Mouse (Mus musculus): ENCODE results near the gene Olfr56.
"Not testable (repeated sequence)": the region's sequence is repeated elsewhere in the genome, so short reads cannot be mapped to it uniquely, and the experiment has no call there.

Gene Olfr56

DNA sequence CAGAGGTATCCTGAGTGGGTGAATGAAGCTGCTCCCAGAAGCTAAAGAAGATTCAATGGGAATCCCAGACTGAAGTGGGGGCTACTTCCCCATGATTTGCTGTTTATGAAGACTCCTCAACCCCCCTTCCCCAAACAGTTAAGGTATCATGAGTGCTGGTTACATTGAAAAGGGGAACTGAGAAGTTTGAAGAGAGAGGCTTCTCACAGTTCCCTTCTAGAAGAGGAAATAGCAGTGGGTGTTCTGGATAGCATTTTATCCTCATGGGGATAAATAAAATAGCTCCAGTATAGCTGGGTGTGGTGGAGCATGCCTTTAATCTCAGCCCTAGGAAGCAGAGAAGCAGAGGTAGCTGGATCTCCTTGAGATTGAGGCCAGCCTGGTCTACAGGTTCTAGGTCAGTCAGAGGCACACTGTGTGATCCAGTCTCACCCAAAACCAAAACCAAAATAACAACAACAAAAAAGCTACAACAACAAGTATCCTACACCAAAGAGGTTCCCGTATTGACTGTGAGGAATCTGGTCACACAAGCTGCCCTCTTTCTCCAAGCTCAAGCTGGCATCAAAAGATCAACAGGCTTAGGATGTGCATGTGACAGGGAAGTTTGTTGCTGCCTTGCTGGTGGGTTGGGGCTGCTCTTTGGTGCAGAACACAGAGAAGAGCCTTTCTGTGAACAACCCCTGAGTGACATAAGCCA, at the start of gene Olfr56:
TSS of gene Olfr56 (plus strand) at position 650 of the 700 bp plus-strand sequence.
- DNase-seq (ENCODE audit: low spot score in 2 of 2), result not testable (repeated sequence)

DNA sequence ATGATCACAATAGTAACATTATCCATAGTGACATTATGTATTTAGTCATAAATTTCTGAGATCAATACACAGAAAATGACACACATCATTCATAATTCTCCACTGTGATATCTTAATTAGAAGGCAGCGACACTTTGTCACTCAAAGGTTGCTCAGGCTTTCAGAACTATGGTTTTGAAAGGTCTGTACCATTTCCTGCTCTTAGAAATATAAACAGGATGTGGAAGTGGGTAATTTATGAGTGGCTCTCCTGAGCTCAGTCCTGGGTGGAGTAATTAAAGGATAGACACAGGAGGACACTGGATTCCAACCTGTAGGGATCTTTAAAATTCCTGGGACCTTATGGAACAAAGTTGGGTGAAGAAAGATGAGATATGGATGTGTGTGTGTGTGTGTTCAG, 45.3 kb upstream of the Olfr56 start:
- not testable (repeated sequence) for DNase-seq (ENCODE audit: low spot score in 2 of 2)

DNA sequence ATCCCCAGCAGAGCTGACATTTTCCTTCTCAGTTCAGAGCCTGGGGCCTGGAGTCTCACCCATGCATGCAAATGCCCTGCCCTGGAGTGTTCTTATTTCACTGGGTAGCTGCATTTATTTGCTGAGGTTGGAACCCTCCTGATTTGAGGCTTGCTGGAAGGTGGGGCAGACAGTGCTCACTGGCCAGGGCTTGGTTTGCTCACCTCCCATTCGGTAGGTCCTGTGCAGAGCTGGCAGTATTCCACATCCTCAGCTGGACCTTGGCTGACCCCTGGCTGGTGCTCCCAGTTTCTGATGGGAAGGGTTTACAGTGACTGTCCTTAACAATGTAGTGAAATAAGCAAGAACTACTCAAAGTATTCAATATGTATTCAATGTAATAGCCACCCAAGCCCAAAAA, 44.8 kb upstream of the Olfr56 start:
- not testable (repeated sequence) for DNase-seq (ENCODE audit: low spot score in 2 of 2)

DNA sequence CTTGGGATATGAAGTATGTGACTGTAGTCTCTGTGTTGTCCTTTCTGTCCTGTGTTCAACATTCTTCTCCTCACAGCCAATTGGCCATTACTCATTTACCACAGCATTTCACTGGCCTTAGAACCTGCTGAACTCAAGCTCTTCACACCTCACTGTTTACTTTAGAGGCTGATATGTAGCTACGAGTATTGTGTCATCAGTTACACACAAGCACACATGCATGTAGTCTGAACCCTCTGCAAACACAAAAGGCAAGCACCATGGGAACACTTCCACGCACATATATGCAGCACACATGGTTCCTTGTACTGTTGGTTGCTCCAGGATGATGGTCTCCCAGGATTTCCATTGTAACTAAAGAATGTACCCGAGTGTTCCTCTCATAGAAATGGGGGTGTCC, 43.4 kb upstream of the Olfr56 start:
- not testable (repeated sequence) for DNase-seq (ENCODE audit: low spot score in 2 of 2)

DNA sequence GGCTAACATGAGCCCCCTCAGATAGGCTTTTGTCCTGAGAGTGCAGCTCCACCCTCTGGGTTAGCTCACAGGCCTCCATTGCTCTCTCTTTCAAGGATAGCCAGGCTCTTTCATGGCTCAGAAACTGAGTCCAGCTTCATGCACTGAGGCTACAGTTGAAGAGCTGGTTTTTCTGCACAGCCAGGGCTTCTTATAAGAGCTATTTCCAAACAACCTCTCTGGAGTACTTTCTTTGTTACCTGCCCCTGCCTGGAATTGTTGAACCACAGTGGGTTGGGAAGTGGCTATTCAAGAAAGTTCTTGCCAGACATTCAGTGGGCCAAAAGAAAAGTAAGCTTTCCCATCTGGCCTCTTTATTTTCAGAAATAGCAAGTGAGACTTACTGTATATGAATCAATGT, 39.4 kb upstream of the Olfr56 start:
- DNase-seq (ENCODE audit: low spot score in 2 of 2), result not testable (repeated sequence)

DNA sequence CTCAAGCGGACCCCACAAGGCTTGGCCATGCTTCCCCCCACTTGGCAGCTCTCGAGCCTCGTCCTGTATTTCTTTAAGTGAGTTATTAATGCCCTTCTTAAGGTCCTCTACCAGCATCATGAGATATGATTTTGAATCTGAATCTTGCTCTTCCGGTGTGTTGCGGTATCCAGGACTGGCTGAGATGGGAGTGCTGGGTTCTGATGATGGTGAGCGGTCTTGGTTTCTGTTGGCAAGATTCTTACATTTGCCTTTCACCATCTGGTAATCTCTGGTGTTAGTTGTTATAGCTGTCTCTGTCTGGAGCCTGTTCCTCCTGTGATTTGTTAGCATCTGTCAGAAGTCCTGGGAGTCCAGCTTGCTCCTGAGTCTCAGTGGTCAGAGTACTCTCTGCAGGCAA, 32.6 kb upstream of the Olfr56 start, which contains the start of gene Psme2b:
TSS of gene Psme2b (minus strand) at position 101 of the 400 bp plus-strand sequence.
- DNase-seq (ENCODE audit: low spot score in 2 of 2), result not testable (repeated sequence)

DNA sequence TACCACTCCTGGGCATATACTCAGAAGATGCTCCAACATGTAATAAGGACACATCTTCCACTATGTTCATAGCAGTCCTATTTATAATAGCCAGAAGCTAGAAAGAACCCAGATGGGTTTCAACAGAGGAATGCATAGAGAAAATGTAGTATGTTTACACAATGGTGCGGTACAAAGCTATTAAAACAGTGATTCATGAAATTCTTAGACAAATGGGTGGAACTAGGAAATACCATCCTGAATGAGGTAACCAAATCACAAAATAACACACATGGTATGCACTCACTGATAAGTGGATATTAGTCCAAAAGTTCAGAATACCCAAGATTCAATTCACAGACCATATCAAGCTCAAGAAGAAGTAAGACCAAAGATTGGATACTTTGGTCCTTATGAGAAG, 4.0 kb upstream of the Olfr56 start:
- not testable (repeated sequence) for DNase-seq (ENCODE audit: low spot score in 2 of 2)

DNA sequence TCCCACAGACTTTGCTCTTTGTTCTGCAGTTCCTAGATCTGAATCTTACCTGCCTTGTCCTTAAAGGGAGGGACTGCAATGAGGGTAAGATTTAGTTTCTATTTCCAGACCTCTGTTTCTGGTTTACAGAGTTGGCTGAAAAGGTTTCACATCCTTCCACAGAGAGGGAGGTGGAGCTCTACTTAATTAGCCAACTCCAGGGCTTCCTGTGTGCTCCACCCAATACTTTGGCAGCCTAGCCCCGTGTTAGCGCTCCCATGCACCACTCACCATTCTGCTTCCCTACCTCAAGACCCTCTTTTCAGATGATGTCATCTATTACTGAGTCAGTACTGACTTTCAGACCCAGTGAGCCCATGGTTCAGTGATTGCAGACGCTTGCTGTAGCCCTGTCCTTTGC, 562 bp downstream of the Olfr56 start, which contains the start of gene 9930111J21Rik1:
TSS of gene 9930111J21Rik1 (minus strand) at position 148 of the 400 bp plus-strand sequence.
- DNase-seq (ENCODE audit: low spot score in 2 of 2), result not testable (repeated sequence)

DNA sequence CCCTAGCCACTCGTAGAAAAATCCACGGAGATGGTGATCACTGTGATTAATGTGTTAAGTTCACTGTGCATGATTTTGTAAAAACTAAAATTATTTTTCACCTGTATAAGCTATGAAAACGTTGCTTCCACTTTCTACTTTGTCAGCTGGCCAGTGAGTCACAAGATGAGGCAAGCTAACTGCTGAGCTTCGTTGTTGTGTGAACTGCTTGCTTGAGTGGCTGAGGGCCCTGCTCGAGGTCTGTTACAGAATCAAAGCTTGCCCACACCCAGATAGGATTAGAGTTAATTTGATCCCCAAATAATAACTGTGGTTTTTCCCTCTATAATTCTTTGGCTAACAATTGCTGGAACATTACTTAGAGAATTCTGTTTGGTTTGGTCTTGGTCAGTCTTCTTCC, 1.4 kb downstream of the Olfr56 start:
- not testable (repeated sequence) for DNase-seq (ENCODE audit: low spot score in 2 of 2)

DNA sequence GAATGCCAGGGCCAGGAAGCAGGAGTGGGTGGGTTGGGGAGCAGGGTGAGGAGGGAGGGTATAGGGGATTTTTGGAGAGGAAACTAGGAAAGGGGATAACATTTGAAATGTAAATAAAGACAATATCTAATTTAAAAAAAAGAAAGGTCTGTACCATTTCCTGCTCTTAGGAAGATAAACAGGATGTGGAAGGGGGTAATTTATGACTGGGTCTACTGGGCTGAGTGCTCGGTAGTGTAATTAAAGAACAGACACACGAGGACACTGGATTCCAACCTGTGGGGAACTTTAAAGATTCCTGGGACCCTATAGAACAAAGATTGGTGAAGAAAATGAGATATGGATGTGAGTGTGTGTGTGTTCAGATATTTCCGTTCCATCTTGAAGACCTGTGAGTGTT, 4.2 kb downstream of the Olfr56 start:
- not testable (repeated sequence) for DNase-seq (ENCODE audit: low spot score in 2 of 2)

DNA sequence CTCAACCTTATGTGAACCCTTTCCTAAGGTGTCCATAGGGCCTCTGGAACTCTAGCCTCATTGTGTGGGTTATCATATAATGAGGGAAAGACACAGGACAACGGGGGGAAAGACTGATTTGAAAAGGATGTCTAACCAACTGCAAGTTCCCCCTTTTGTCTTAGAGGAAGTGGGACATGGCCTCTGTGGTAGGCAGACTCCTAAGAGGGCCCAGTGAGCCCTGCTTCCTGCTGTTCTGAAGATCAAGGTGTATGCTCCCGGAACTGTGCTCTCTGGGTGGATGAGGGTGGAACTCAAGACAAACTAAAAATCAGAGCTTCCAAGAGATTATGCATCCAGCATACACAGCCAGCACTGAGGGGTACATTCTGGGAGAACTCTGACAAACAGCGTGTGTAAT, 9.5 kb downstream of the Olfr56 start:
- not testable (repeated sequence) for DNase-seq (ENCODE audit: low spot score in 2 of 2)

DNA sequence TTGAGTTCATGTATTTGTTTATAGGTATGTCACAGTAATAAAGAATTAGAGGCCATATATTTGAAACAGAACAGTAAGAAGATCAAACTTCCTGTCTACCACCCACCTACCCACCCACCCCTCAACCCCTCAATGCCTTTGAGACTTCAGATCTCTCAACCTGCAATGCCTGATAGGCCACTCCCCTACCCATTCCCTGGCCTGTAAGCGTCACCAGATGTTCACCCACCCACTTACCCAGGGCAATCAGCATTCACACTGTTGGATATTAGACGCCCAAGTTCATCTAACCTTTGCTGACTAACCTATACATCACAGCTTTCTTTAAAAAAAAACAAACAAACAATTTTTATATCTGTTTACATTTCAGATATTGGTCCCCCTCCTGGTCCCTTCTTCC, 11.3 kb downstream of the Olfr56 start:
- not testable (repeated sequence) for DNase-seq (ENCODE audit: low spot score in 2 of 2)

DNA sequence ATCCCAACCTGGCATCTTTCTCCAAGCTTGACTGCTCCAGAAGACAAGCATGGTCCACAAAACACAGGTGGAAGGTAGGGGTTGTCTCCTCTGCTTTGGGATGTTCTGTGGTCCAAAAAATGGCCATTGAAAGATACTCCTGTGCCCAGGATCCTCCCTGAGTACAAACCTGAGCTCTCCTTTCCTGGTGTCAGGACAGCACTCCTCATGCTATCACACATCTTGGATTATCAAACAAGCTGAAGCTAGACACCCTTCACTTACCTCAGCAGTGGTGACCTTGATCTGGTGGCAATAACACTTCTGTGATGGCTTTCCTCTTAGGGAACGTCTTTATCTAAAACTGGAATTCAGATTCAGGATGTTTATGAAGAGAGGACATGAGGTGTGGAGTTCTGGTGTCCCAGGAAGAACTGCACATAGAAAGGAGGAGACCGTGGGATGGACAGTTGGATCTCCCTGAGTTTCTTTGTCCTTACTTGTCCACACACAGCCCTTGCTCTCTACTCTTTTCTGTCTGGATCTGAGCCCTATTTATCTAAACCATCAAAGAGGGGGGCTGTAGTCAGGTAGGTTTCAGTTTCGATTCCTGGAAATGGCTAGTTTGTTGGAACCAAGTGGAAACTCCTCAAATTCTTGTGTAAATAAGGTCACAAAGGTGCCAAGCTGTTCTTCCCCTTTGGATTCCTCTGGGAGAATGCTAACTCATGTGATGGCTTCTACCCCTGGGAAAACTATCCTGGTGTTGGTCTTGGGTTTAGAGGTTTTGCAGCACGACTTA, 13.2 kb downstream of the Olfr56 start, which contains the start of gene Gm12185:
TSS of gene Gm12185 (minus strand) at position 487 of the 781 bp plus-strand sequence.
- DNase-seq (ENCODE audit: low spot score in 2 of 2), result not testable (repeated sequence)

DNA sequence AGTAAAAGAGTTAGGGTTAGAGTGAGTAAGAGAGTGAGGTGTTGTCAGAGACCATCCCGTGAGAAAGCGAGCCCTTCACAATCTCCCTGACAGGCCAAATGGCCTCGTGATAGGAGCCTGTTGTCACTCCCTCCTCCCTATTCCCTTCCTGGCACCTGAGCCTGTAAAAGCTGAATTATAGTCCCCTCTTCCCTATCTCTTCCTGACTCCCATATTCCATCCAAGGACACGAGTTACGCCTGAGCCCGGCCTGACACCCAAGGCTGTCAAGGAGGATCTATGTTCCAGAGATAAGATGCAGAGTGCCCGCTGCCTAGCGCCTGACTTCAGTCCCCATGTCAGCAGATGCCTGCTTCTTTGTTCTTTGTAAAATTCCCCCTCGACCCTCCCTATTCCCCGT, 14.6 kb downstream of the Olfr56 start:
- DNase-seq (ENCODE audit: low spot score in 2 of 2), result not testable (repeated sequence)

DNA sequence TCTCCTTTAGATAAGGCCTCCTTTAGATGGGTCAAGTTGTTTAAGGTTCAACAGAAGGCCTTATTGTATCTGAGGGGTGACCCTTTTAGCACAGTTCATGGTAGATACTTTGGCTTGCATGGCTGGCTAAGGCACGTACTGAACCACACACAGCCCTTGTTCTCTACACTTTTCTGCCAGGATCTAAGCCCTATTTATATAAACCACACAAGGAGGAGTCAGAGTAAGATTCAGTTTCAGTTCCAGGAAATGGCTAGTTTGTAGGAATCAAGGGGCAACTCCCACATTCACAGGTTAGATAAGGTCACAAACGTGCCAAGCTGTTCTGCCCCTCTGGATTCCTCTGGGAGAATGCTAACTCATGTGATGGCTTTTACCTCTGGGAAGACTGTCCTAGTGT, 15.3 kb downstream of the Olfr56 start, which contains the start of gene Tgtp1:
TSS of gene Tgtp1 (minus strand) at position 155 of the 400 bp plus-strand sequence.
- DNase-seq (ENCODE audit: low spot score in 2 of 2), result not testable (repeated sequence)

DNA sequence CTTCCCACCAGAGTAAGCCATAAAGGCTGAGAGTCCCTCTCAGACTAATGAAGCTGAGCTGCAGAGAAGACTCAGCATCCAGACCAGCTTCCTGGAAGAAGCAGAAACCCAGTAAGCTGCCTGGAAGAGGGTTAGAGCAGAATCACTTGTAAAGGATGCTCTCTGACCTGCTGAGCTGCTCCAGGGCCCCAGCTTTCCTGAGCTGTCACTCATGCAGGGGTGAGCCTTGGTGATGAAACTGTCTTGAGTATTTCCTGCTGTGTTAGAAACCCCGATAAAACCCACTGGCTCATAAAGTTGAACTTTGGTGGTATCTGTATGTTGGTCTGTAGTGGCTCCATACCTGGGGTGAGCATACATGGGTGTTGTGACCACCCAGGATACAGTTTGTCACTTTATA, 21.7 kb downstream of the Olfr56 start:
- not testable (repeated sequence) for DNase-seq (ENCODE audit: low spot score in 2 of 2)

DNA sequence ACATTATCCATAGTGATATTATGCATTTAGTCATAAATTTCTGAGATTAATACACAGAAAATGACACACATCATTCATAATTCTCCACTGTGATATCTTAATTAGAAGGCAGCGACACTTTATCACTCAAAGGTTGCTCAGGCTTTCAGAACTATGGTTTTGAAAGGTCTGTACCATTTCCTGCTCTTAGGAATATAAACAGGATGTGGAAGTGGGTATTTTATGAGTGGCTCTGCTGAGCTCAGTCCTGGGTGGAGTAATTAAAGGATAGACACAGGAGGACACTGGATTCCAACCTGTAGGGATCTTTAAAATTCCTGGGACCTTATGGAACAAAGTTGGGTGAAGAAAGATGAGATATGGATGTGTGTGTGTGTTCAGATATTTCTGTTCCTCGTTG, 27.6 kb downstream of the Olfr56 start:
- not testable (repeated sequence) for DNase-seq (ENCODE audit: low spot score in 2 of 2)

DNA sequence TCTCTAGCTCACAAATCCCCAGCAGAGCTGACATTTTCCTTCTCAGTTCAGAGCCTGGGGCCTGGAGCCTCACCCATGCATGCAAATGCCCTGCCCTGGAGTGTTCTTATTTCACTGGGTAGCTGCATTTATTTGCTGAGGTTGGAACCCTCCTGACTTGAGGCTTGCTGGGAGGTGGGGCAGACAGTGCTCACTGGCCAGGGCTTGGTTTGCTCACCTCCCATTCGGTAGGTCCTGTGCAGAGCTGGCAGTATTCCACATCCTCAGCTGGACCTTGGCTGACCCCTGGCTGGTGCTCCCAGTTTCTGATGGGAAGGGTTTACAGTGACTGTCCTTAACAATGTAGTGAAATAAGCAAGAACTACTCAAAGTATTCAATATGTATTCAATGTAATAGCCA, 28.1 kb downstream of the Olfr56 start:
- DNase-seq (ENCODE audit: low spot score in 2 of 2), result not testable (repeated sequence)

DNA sequence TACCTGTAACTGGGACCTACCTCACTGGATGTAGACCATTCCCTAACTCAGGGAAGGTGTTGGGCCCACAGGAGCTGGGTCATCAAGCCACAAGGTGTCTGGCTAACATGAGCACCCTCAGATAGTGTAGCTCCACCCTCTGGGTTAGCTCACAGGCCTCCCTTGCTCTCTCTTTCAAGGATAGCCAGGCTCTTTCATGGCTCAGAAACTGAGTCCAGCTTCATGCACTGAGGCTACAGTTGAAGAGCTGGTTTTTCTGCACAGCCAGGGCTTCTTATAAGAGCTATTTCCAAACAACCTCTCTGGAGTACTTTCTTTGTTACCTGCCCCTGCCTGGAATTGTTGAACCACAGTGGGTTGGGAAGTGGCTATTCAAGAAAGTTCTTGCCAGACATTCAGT, 33.4 kb downstream of the Olfr56 start:
- not testable (repeated sequence) for DNase-seq (ENCODE audit: low spot score in 2 of 2)

DNA sequence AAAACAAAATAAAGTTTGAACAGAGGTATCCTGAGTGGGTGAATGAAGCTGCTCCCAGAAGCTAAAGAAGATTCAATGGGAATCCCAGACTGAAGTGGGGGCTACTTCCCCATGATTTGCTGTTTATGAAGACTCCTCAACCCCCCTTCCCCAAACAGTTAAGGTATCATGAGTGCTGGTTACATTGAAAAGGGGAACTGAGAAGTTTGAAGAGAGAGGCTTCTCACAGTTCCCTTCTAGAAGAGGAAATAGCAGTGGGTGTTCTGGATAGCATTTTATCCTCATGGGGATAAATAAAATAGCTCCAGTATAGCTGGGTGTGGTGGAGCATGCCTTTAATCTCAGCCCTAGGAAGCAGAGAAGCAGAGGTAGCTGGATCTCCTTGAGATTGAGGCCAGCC, 71.4 kb downstream of the Olfr56 start:
- DNase-seq (ENCODE audit: low spot score in 2 of 2), result not testable (repeated sequence)

DNA sequence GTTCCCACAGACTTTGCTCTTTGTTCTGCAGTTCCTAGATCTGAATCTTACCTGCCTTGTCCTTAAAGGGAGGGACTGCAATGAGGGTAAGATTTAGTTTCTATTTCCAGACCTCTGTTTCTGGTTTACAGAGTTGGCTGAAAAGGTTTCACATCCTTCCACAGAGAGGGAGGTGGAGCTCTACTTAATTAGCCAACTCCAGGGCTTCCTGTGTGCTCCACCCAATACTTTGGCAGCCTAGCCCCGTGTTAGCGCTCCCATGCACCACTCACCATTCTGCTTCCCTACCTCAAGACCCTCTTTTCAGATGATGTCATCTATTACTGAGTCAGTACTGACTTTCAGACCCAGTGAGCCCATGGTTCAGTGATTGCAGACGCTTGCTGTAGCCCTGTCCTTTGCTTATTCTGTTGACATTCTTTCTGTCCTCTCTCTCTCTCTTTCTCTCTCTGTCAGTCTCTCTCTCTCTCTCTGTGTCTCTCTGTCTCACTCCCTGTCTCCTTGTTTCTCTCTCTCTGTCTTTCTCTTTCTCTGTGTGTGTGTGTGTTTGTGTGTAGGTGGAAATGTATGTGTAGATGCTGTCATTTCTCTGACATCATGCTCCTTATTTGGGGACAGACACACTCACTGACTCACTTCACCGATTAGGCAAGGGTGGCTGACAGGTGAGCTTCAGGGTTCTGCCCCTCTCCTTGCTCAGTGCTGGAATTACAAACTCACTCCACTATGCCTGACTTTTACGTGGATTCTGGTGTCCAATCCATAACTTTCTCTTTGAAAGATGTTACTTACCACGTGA, 72.6 kb downstream of the Olfr56 start, which contains the start of gene 9930111J21Rik2:
TSS of gene 9930111J21Rik2 (minus strand) at position 150 of the 799 bp plus-strand sequence.
- DNase-seq (ENCODE audit: low spot score in 2 of 2), result not testable (repeated sequence)
